15 mouse cellular contexts compared by ENCODE assay signal in genomic region chr4:107302832-107303231, GRCm38 (mm10). TPM values are rescaled to one million over a fixed set of nuclear protein-coding genes. Genes with fewer than 3 reads are reported as not detected.
DNase-seq lines count a peak whose midpoint lies in the region; ATAC-seq and TF ChIP-seq lines count a peak whose summit lies in the region.
"Had no signal": no experiment of that assay in that cellular context is flagged by ENCODE, and none has a peak within 500 bp of the region (broad histone marks: within the 10 kb centered on the region; RNA-seq: fewer than 3 reads in every experiment).

No protein-coding gene starts in this region.

- peaks cover 3% of the 10 kb centered on the region; the same call in 1 of the 2 replicates for H3K4me1 ChIP-seq in kidney, embryonic 16.5 days (ENCODE audit: insufficient read depth, low read length)
- peaks cover 16% of the 10 kb centered on the region for H3K4me1 ChIP-seq in liver, embryonic 13.5 days (replicated peaks)
- H3K4me1 ChIP-seq in stomach, embryonic 15.5 days: peaks cover 7% of the 10 kb centered on the region; the same call in 1 of the 2 replicates
- H3K4me1 ChIP-seq in limb, embryonic 10.5 days: peaks cover 16% of the 10 kb centered on the region

- no peaks in the 10 kb centered on the region for H3K36me3 ChIP-seq in kidney, embryonic 16.5 days (ENCODE audit: insufficient read depth, low read length)
- H3K36me3 ChIP-seq in liver, embryonic 13.5 days: no peaks in the 10 kb centered on the region
- H3K36me3 ChIP-seq in stomach, embryonic 15.5 days: no peaks in the 10 kb centered on the region
- H3K36me3 ChIP-seq in limb, embryonic 10.5 days: no peaks in the 10 kb centered on the region
- H3K36me3 ChIP-seq: hindbrain, embryonic 10.5 days had no signal

- H3K9me3 ChIP-seq in kidney, embryonic 16.5 days (ENCODE audit: low read length): no peaks in the 10 kb centered on the region
- no peaks in the 10 kb centered on the region for H3K9me3 ChIP-seq in liver, embryonic 13.5 days (replicated peaks)
- H3K9me3 ChIP-seq in stomach, embryonic 15.5 days: no peaks in the 10 kb centered on the region
- H3K9me3 ChIP-seq in limb, embryonic 10.5 days (replicated peaks): no peaks in the 10 kb centered on the region
- H3K9me3 ChIP-seq: hindbrain, embryonic 10.5 days had no signal

- no peaks in the 10 kb centered on the region for H3K27me3 ChIP-seq in kidney, embryonic 16.5 days (ENCODE audit: insufficient read depth, low read length)
- peaks cover 29% of the 10 kb centered on the region for H3K27me3 ChIP-seq in liver, embryonic 13.5 days
- no peaks in the 10 kb centered on the region for H3K27me3 ChIP-seq in stomach, embryonic 15.5 days (replicated peaks)
- peaks cover 11% of the 10 kb centered on the region for H3K27me3 ChIP-seq in limb, embryonic 10.5 days (ENCODE audit: low read depth, poor library complexity, severe bottlenecking)

- no peak overlapping the region for H3K27ac ChIP-seq in kidney, embryonic 16.5 days (ENCODE audit: low read length)
- no peak overlapping the region for H3K27ac ChIP-seq in liver, embryonic 13.5 days
- H3K27ac ChIP-seq in stomach, embryonic 15.5 days: no peak overlapping the region
- no peak overlapping the region for H3K27ac ChIP-seq in layer of hippocampus, adult 2 months
- no peak overlapping the region for H3K27ac ChIP-seq in limb, embryonic 10.5 days
- H3K27ac ChIP-seq: hindbrain, embryonic 10.5 days had no signal

- no peak for ATAC-seq in kidney, embryonic 16.5 days (ENCODE audit: low FRiP score, low TSS enrichment)
- peak; percentile 55 for ATAC-seq in liver, embryonic 13.5 days (ENCODE audit: low read depth)
- peak; percentile 15; the same call in 1 of the 2 replicates for ATAC-seq in stomach, embryonic 15.5 days (ENCODE audit: insufficient read depth, low FRiP score, low read depth)
- ATAC-seq: forebrain, embryonic 16.5 days had no signal

- peak; percentile 71 for DNase-seq in kidney, adult 11 months
- peak; percentile 71 for DNase-seq in kidney, adult 8-10 months
- DNase-seq in liver, embryonic 13.5 days: no peak
- DNase-seq in layer of hippocampus, adult 2 months (ENCODE audit: low spot score in 2 of 2): no peak
- DNase-seq in left cerebral cortex, adult 9 months (ENCODE audit: low spot score in 2 of 2): no peak
- DNase-seq in limb, embryonic 10.5 days (ENCODE audit: low spot score): no peak
- DNase-seq: cerebellum, adult 8-10 months; gastrocnemius, postnatal 10 days had no signal

- H3K4me3 ChIP-seq in kidney, embryonic 16.5 days (ENCODE audit: low read length): no peak overlapping the region
- H3K4me3 ChIP-seq in liver, embryonic 13.5 days (replicated peaks): no peak overlapping the region
- H3K4me3 ChIP-seq in stomach, embryonic 15.5 days (replicated peaks): no peak overlapping the region
- H3K4me3 ChIP-seq in layer of hippocampus, adult 2 months: no peak overlapping the region
- no peak overlapping the region for H3K4me3 ChIP-seq in limb, embryonic 10.5 days
- H3K4me3 ChIP-seq: hindbrain, embryonic 10.5 days had no signal

- no peak overlapping the region for H3K4me2 ChIP-seq in kidney, embryonic 16.5 days (replicated peaks; ENCODE audit: low read depth, low read length)
- no peak overlapping the region for H3K4me2 ChIP-seq in liver, embryonic 13.5 days
- no peak overlapping the region for H3K4me2 ChIP-seq in stomach, embryonic 15.5 days
- H3K4me2 ChIP-seq: heart, embryonic 11.5 days had no signal

- no peak overlapping the region for H3K9ac ChIP-seq in kidney, embryonic 16.5 days (replicated peaks; ENCODE audit: low read length)
- H3K9ac ChIP-seq in liver, embryonic 13.5 days: no peak overlapping the region
- H3K9ac ChIP-seq in stomach, embryonic 15.5 days: no peak overlapping the region

- 67% methylated on average over 4 of the region's 4 CpGs for WGBS in kidney, embryonic 16.5 days
- WGBS in liver, embryonic 13.5 days (ENCODE audit: insufficient replicate concordance): 55% methylated on average over 4 of the region's 4 CpGs
- 65% methylated on average over 4 of the region's 4 CpGs for WGBS in stomach, embryonic 15.5 days
- 71% methylated on average over 4 of the region's 4 CpGs for WGBS in limb, embryonic 10.5 days

- TF ChIP-seq CTCF in layer of hippocampus, adult 2 months (conservative IDR thresholded peaks at IDR 0.05): no peak

RNA-seq across cellular contexts. Expression of gene Dio1, which starts 4.1 kb away (rescaled TPM):
- 0.47 and 0.68 TPM in 2 replicates for polyA plus RNA-seq in kidney, embryonic 16.5 days (2015; fragmentation: Nextera tagmentation; extraction: Ambion mirVana)
- not detected in 2 replicates for polyA plus RNA-seq in liver, embryonic 13.5 days (2015; fragmentation: Nextera tagmentation; extraction: Ambion mirVana)
- polyA plus RNA-seq in stomach, embryonic 15.5 days (2015; fragmentation: Nextera tagmentation; extraction: Ambion mirVana): 0.31 and 0.57 TPM in 2 replicates
- total RNA-seq in layer of hippocampus, adult 2 months (2021): not detected
- polyA plus RNA-seq in limb, embryonic 10.5 days (2016; fragmentation: Nextera tagmentation; extraction: Ambion mirVana): not detected in 2 replicates
- total RNA-seq: left cerebral cortex, adult 8-10 months had no signal
- polyA plus RNA-seq: forebrain, embryonic 16.5 days; heart, embryonic 11.5 days; hindbrain, embryonic 10.5 days; neural tube, embryonic 14.5 days had no signal

RNA-seq across cellular contexts. Expression of gene Yipf1, which starts 11.3 kb away (rescaled TPM):
- polyA plus RNA-seq in kidney, embryonic 16.5 days (2015; fragmentation: Nextera tagmentation; extraction: Ambion mirVana): 54.7 and 57.3 TPM in 2 replicates
- 28.1 and 28.7 TPM in 2 replicates for polyA plus RNA-seq in liver, embryonic 13.5 days (2015; fragmentation: Nextera tagmentation; extraction: Ambion mirVana)
- polyA plus RNA-seq in stomach, embryonic 15.5 days (2015; fragmentation: Nextera tagmentation; extraction: Ambion mirVana): 58.2 and 59.1 TPM in 2 replicates
- total RNA-seq in layer of hippocampus, adult 2 months (2021): 10 to 100 TPM; 49.4 to 51.2 TPM
- 38.8 and 42.3 TPM in 2 replicates for polyA plus RNA-seq in limb, embryonic 10.5 days (2016; fragmentation: Nextera tagmentation; extraction: Ambion mirVana)

RNA-seq across cellular contexts. Expression of gene Hspb11, which starts 49.4 kb away (rescaled TPM):
- polyA plus RNA-seq in kidney, embryonic 16.5 days (2015; fragmentation: Nextera tagmentation; extraction: Ambion mirVana): 32.8 and 34.1 TPM in 2 replicates
- 9.1 and 9.2 TPM in 2 replicates for polyA plus RNA-seq in liver, embryonic 13.5 days (2015; fragmentation: Nextera tagmentation; extraction: Ambion mirVana)
- polyA plus RNA-seq in stomach, embryonic 15.5 days (2015; fragmentation: Nextera tagmentation; extraction: Ambion mirVana): 32.3 and 34.4 TPM in 2 replicates
- 10 to 100 TPM; 22.9 to 26.0 TPM for total RNA-seq in layer of hippocampus, adult 2 months (2021)
- polyA plus RNA-seq in limb, embryonic 10.5 days (2016; fragmentation: Nextera tagmentation; extraction: Ambion mirVana): 23.4 and 24.6 TPM in 2 replicates

RNA-seq across cellular contexts. Expression of gene Lrrc42, which starts 49.5 kb away (rescaled TPM):
- polyA plus RNA-seq in kidney, embryonic 16.5 days (2015; fragmentation: Nextera tagmentation; extraction: Ambion mirVana): 96.2 and 108 TPM in 2 replicates
- 16.8 and 18.1 TPM in 2 replicates for polyA plus RNA-seq in liver, embryonic 13.5 days (2015; fragmentation: Nextera tagmentation; extraction: Ambion mirVana)
- 54.4 TPM in 2 replicates for polyA plus RNA-seq in stomach, embryonic 15.5 days (2015; fragmentation: Nextera tagmentation; extraction: Ambion mirVana)
- 10 to 100 TPM; 31.7 to 33.4 TPM for total RNA-seq in layer of hippocampus, adult 2 months (2021)
- 75.1 and 89.6 TPM in 2 replicates for polyA plus RNA-seq in limb, embryonic 10.5 days (2016; fragmentation: Nextera tagmentation; extraction: Ambion mirVana)

Comparison
In these comparisons a context has a peak if more than half of its experiments do, and no peak if none do; other contexts are left out.
1. DNase-seq: peak in kidney, adult 11 months (single experiment) and kidney, adult 8-10 months (2 of 2); none in liver, embryonic 13.5 days (single experiment), layer of hippocampus, adult 2 months (0 of 2), left cerebral cortex, adult 9 months (0 of 2) and limb, embryonic 10.5 days (single experiment).